Mouse (Mus musculus): ENCODE results near the gene Hmgxb4. TPM values are rescaled to one million over a fixed set of nuclear protein-coding genes. Genes with fewer than 3 reads are reported as not detected.

Gene Hmgxb4
- total and polyA plus RNA-seq, 3 experiments = 21.8 to 32.6 TPM; not detected in 1

DNA sequence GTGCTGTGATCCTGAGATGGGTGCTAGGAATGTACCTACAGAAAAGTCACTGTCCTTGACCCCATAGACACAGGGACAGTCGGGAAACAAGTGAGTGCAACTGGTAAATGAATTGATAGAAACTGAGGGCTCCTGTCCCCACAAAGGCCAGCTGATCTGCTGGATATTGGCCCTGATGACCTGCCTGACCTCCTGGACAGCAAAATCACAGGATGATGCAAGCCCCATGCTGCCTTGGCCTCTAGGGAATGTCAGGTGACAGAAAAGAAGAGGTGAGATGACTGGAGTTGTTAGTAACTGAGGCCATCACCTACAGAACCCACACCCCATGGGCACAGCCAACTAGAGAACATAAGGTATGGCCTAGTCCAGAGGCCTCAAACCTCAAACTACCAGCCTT lies 85.1 kb downstream of the Hmgxb4 start:
- TF ChIP-seq RCOR1 (IDR thresholded peaks at IDR 0.05; ENCODE audit: low read depth, low read length) (no peak), USF2 (IDR thresholded peaks at IDR 0.05; ENCODE audit: borderline replicate concordance in 1 of 2, insufficient read depth in 1 of 2, low read depth in 1 of 2, low read length in 2 of 2) (no peak), ETS1 (IDR thresholded peaks at IDR 0.05; ENCODE audit: low read depth, low read length) (no peak), USF1 (IDR thresholded peaks at IDR 0.05; ENCODE audit: low read depth, low read length) (no peak), GABPA (IDR thresholded peaks at IDR 0.05; ENCODE audit: low read depth, low read length) (no peak), KAT2A (conservative IDR thresholded peaks at IDR 0.05; ENCODE audit: low read depth, low read length) (no peak), MAZ (IDR thresholded peaks at IDR 0.05; ENCODE audit: low read depth, low read length) (no peak), ZMIZ1 (IDR thresholded peaks at IDR 0.05; ENCODE audit: low read depth, low read length) (no peak), CHD1 (IDR thresholded peaks at IDR 0.05; ENCODE audit: low read depth, low read length) (no peak), POLR2AphosphoS2 (IDR thresholded peaks at IDR 0.05; ENCODE audit: low read length) (no peak), MYB (IDR thresholded peaks at IDR 0.05; ENCODE audit: low read depth, low read length) (no peak), POLR2AphosphoS5 (IDR thresholded peaks at IDR 0.05; ENCODE audit: borderline replicate concordance, low read depth, low read length) (no peak), TBP (IDR thresholded peaks at IDR 0.05; ENCODE audit: low read depth, low read length) (no peak), SIN3A (IDR thresholded peaks at IDR 0.05; ENCODE audit: low read length) (no peak)
- Histone ChIP-seq H3K4me3 (ENCODE audit: control insufficient read depth in 1 of 2, insufficient read depth in 1 of 2, low read depth in 2 of 2, low read length in 2 of 2) (no peak overlapping the region), H3K9ac (ENCODE audit: control insufficient read depth, low read depth, low read length, poor library complexity, severe bottlenecking) (no peak overlapping the region), H3K4me1 (ENCODE audit: control insufficient read depth in 1 of 2, insufficient read depth in 2 of 2, low read length in 2 of 2) (peaks cover 11 to 18% of the 10 kb centered on the region in 2 experiments), H3K79me2 (ENCODE audit: control insufficient read depth, insufficient read depth, low read length, poor library complexity) (no peaks in the 10 kb centered on the region), H3K36me3 (ENCODE audit: control insufficient read depth in 1 of 2, insufficient read depth in 2 of 2, low read length in 2 of 2) (peaks cover 0 to 15% of the 10 kb centered on the region in 2 experiments; a peak in 2 of 4 replicates), H3K9me3 (replicated peaks; ENCODE audit: insufficient read depth, low read length) (no peaks in the 10 kb centered on the region), H3K27ac (ENCODE audit: control insufficient read depth, low read depth, low read length) (no peak overlapping the region), H3K27me3 (ENCODE audit: control insufficient read depth in 1 of 2, insufficient read depth in 2 of 2, low read length in 2 of 2) (no peaks in the 10 kb centered on the region)
- no peak for DNase-seq (ENCODE audit: low read depth, low spot score)

DNA sequence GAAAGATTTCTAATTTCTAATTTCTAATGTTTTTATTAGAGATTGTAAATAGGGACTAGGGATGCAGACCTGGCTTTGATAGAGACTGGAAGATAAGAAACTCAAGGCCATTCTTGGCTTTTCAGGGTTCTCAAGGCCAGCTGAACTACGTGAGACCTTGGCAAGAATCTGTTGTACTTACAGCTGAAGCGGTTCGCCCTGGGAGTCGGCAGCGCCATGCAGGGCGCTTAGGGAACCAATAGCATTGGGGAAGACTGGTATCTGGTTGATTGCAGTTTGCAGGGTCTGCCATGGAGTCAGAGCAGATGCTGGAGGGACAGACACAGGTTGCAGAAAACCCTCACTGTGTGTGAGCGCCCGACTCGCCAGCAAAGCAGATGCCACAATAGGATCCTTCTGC lies 85.7 kb downstream of the Hmgxb4 start:
- Histone ChIP-seq H3K9me3 (replicated peaks; ENCODE audit: insufficient read depth, low read length) (no peaks in the 10 kb centered on the region), H3K27me3 (ENCODE audit: control insufficient read depth in 1 of 2, insufficient read depth in 2 of 2, low read length in 2 of 2) (no peaks in the 10 kb centered on the region), H3K79me2 (ENCODE audit: control insufficient read depth, insufficient read depth, low read length, poor library complexity) (no peaks in the 10 kb centered on the region), H3K36me3 (ENCODE audit: control insufficient read depth in 1 of 2, insufficient read depth in 2 of 2, low read length in 2 of 2) (peaks cover 0 to 15% of the 10 kb centered on the region in 2 experiments; a peak in 2 of 4 replicates), H3K4me3 (ENCODE audit: control insufficient read depth in 1 of 2, insufficient read depth in 1 of 2, low read depth in 2 of 2, low read length in 2 of 2) (no peak overlapping the region), H3K27ac (ENCODE audit: control insufficient read depth, low read depth, low read length) (no peak overlapping the region), H3K9ac (ENCODE audit: control insufficient read depth, low read depth, low read length, poor library complexity, severe bottlenecking) (no peak overlapping the region), H3K4me1 (ENCODE audit: control insufficient read depth in 1 of 2, insufficient read depth in 2 of 2, low read length in 2 of 2) (peaks cover 14 to 23% of the 10 kb centered on the region in 2 experiments)
- no peak for TF ChIP-seq RAD21 (IDR thresholded peaks at IDR 0.05; ENCODE audit: low read depth, low read length)
- no peak for TF ChIP-seq ETS1 (IDR thresholded peaks at IDR 0.05; ENCODE audit: low read depth, low read length)
- no peak for TF ChIP-seq UBTF (IDR thresholded peaks at IDR 0.05; ENCODE audit: borderline replicate concordance, insufficient read depth, low read depth, low read length)
- TF ChIP-seq E2F4 (IDR thresholded peaks at IDR 0.05; ENCODE audit: borderline replicate concordance, low read depth, low read length) = no peak
- TF ChIP-seq MXI1 (IDR thresholded peaks at IDR 0.05; ENCODE audit: low read depth, low read length) = no peak
- TF ChIP-seq MEF2A (IDR thresholded peaks at IDR 0.05; ENCODE audit: extremely low read depth, insufficient replicate concordance, low read depth, low read length, poor library complexity, severe bottlenecking) = no peak
- TF ChIP-seq JUND (IDR thresholded peaks at IDR 0.05; ENCODE audit: low read depth, low read length) = no peak
- TF ChIP-seq TBP (IDR thresholded peaks at IDR 0.05; ENCODE audit: low read depth, low read length) = no peak
- no peak for TF ChIP-seq EP300 (IDR thresholded peaks at IDR 0.05; ENCODE audit: low read depth in 1 of 2, low read length in 2 of 2)
- TF ChIP-seq CTCF (IDR thresholded peaks at IDR 0.05 in 2 of 3, conservative IDR thresholded peaks at IDR 0.05 in 1 of 3; ENCODE audit: control insufficient read depth in 1 of 3, insufficient read depth in 1 of 3, low read depth in 2 of 3, low read length in 3 of 3, poor library complexity in 1 of 3, severe bottlenecking in 1 of 3) = no peak
- TF ChIP-seq SIN3A (IDR thresholded peaks at IDR 0.05; ENCODE audit: low read length) = no peak
- no peak for TF ChIP-seq CHD2 (IDR thresholded peaks at IDR 0.05; ENCODE audit: low read length)
- no peak for TF ChIP-seq USF2 (IDR thresholded peaks at IDR 0.05; ENCODE audit: borderline replicate concordance in 1 of 2, insufficient read depth in 1 of 2, low read depth in 1 of 2, low read length in 2 of 2)
- no peak for TF ChIP-seq CHD1 (IDR thresholded peaks at IDR 0.05; ENCODE audit: low read depth, low read length)
- no peak for TF ChIP-seq RCOR1 (IDR thresholded peaks at IDR 0.05; ENCODE audit: low read depth, low read length)
- no peak for DNase-seq (ENCODE audit: low read depth, low spot score)
